Mouse (Mus musculus): Measurements from ENCODE around the gene Elk4. TPM values are rescaled to one million over a fixed set of nuclear protein-coding genes. Genes with fewer than 3 reads are reported as not detected.

Gene Elk4
- polyA plus RNA-seq, 1 experiment from 2014 or later: 19.9 TPM

DNA sequence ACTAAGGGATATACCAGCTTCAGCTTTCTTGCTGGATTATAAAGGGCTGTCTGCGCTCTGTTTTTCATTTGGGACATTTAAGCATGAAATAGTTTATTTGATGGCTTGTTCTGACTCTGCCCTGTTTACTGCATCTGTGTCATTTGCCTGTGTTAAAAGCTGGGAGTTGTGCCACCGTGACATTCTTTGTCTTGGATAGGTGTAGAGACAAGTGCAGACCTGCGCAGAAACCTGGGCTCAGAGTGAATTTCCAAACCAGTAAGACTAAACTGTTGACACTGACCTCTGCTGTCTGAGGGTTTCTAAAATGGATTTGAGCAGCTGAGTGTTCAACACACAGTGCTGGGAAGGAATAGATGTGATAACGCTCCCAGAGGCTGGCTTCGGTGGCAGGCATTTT is 20.6 kb downstream of the Elk4 start:
- no peaks in the 10 kb centered on the region for H3K27me3 ChIP-seq
- no peak overlapping the region for H3K4me3 ChIP-seq
- peaks cover 57% of the 10 kb centered on the region for H3K36me3 ChIP-seq
- ATAC-seq (ENCODE audit: low FRiP score, low read depth): no peak
- H3K4me1 ChIP-seq: no peaks in the 10 kb centered on the region
- no peak overlapping the region for H3K27ac ChIP-seq (replicated peaks)
- 92% methylated on average over 5 of the region's 5 CpGs for WGBS
- H3K9ac ChIP-seq (replicated peaks): no peak overlapping the region
- H3K4me2 ChIP-seq (replicated peaks): no peak overlapping the region
- H3K9me3 ChIP-seq: no peaks in the 10 kb centered on the region

DNA sequence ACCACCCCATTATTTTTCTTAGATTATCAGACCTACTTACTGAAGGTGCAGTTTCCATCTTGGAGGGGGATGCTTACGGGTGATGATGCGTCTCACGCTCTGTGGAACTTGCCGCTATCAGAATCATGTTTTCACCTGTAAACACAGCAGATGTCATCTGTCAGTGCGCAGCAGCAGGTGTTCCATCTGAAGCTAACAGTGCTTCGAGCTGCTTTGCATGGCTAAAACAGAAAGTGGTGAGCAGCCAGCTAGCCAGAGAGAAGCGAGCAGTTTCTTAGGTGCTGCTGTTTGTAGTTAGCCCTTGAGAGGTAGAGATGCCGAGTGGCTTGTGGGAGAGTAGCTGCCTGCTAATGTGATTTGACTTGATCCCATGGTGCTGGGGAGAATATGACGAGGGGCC is 21.0 kb downstream of the Elk4 start:
- 93% methylated on average over 9 of the region's 9 CpGs for WGBS
- H3K9me3 ChIP-seq: no peaks in the 10 kb centered on the region
- no peak overlapping the region for H3K27ac ChIP-seq (replicated peaks)
- no peak overlapping the region for H3K4me2 ChIP-seq (replicated peaks)
- H3K4me3 ChIP-seq: no peak overlapping the region
- no peak overlapping the region for H3K9ac ChIP-seq (replicated peaks)
- H3K4me1 ChIP-seq: no peaks in the 10 kb centered on the region
- H3K27me3 ChIP-seq: no peaks in the 10 kb centered on the region
- no peak for ATAC-seq (ENCODE audit: low FRiP score, low read depth)
- peaks cover 57% of the 10 kb centered on the region for H3K36me3 ChIP-seq

DNA sequence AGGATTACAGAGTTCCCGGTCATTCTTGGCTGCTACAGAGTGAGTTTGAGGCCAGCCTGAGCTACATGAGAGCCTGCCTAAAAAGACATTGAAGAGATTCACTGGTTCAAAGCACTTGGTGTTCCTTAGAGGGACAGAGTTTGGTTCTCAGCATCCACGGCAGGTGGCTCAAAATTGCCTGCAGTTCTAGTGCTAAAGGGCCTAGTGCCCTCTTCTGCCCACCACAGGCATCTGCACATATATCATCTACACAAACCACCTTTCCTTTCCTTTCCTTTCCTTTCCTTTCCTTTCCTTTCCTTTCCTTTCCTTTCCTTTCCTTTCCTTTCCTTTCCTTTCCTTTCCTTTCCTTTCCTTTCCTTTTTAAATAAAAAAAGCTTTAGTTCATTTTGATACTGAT is 23.2 kb downstream of the Elk4 start:
- Histone ChIP-seq H3K9me3 (no peaks in the 10 kb centered on the region), H3K27me3 (no peaks in the 10 kb centered on the region), H3K4me2 (replicated peaks) (no peak overlapping the region), H3K36me3 (peaks cover 50% of the 10 kb centered on the region), H3K9ac (replicated peaks) (no peak overlapping the region), H3K4me3 (no peak overlapping the region), H3K4me1 (no peaks in the 10 kb centered on the region), H3K27ac (replicated peaks) (no peak overlapping the region)
- 62% methylated on average over 2 of the region's 2 CpGs for WGBS
- no peak for ATAC-seq (ENCODE audit: low FRiP score, low read depth)

DNA sequence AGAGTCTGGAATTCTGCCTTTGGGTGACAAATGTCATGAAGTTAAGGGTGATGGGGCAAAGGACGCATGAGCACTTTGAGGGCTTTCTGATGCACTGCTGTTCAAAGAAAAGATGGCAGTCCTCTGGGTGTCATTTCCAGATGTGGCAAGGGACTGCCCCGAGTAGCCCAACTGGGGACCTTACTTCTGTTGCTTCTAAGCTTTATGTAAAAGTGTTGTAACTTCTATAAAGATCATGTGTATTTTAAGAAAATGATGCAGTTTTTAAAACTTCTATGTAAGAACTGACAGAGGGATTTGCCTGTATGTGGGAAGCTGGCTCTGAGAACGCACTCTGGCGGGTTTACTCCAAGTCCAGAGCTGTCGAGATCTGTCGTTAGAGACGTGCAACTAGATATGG is 24.8 kb downstream of the Elk4 start:
- Histone ChIP-seq H3K27me3 (no peaks in the 10 kb centered on the region), H3K9ac (replicated peaks) (no peak overlapping the region), H3K27ac (replicated peaks) (no peak overlapping the region), H3K4me3 (no peak overlapping the region), H3K4me1 (no peaks in the 10 kb centered on the region), H3K9me3 (no peaks in the 10 kb centered on the region), H3K36me3 (peaks cover 38% of the 10 kb centered on the region), H3K4me2 (replicated peaks) (no peak overlapping the region)
- 95% methylated on average over 7 of the region's 7 CpGs for WGBS
- ATAC-seq (ENCODE audit: low FRiP score, low read depth): no peak

DNA sequence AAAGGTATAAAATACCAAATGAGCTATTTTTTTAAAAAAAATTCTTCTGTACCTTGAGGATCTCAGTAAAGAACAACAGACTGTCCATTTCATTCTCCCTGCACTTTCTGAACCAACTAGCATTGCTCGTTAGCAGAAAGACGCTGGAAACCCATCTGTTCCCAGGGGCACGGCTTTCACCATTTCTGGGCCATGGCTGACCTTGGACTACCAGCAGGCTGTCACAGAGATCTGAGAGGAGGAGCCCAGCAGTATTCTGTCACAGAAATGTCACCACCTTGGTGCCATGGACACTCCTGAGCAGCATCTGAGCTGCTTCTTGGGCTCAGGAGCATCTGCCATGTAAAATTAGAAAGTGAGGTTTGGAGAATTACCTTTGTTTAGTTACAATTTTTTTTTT is 30.3 kb downstream of the Elk4 start:
- Histone ChIP-seq H3K36me3 (peaks cover 17% of the 10 kb centered on the region), H3K4me2 (replicated peaks) (no peak overlapping the region), H3K27ac (replicated peaks) (no peak overlapping the region), H3K4me1 (no peaks in the 10 kb centered on the region), H3K9ac (replicated peaks) (no peak overlapping the region), H3K4me3 (no peak overlapping the region), H3K9me3 (no peaks in the 10 kb centered on the region), H3K27me3 (no peaks in the 10 kb centered on the region)
- ATAC-seq (ENCODE audit: low FRiP score, low read depth): no peak
- 84% methylated on average over 3 of the region's 3 CpGs for WGBS

DNA sequence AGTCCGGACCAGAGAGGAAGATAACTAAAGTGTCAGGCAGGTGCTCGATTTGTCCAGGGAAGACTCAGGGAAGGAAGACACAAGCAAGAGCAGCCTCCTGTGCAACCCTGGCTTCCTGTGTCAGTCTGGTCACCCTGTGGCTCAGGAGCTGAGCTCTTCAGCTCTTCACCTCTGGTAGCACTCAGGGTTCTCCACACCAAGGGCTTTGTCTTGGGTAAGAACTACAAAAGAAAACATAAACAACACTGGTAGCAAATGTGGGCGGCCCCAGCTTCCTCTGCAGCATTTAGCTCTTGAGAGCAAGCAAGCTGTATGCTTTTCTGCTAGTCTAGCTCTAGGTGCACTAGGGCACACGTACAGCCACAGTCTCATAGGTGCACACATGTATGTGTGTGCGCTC is 31.3 kb downstream of the Elk4 start:
- no peaks in the 10 kb centered on the region for H3K27me3 ChIP-seq
- H3K4me3 ChIP-seq: no peak overlapping the region
- H3K4me2 ChIP-seq (replicated peaks): no peak overlapping the region
- H3K36me3 ChIP-seq: peaks cover 6% of the 10 kb centered on the region
- H3K4me1 ChIP-seq: no peaks in the 10 kb centered on the region
- no peak for ATAC-seq (ENCODE audit: low FRiP score, low read depth)
- H3K9ac ChIP-seq (replicated peaks): no peak overlapping the region
- no peaks in the 10 kb centered on the region for H3K9me3 ChIP-seq
- WGBS: 87% methylated on average over 5 of the region's 5 CpGs
- H3K27ac ChIP-seq (replicated peaks): no peak overlapping the region

DNA sequence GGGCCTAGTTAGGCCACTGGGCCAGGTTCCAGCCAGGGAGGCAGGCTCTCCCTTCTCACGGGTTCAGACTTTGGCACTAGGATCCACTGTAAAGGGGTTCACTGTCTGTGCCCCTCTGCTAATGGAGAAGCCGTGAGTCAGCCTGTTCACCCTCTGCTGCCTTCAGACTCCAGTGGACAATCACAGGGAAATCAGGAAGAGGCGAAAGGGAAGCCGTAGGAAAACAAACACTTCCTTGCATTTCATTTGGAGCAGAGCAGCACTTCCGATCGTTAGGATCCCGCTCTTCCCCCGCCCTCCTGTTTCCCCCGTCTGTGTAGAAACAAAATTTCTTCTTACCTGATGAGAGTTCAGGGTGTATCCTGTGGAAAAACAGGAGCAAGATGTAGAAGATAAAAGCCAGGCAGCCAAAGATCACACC is 32.8 kb downstream of the Elk4 start:
- no peak overlapping the region for H3K4me2 ChIP-seq (replicated peaks)
- H3K27ac ChIP-seq (replicated peaks): no peak overlapping the region
- no peaks in the 10 kb centered on the region for H3K9me3 ChIP-seq
- H3K4me3 ChIP-seq: no peak overlapping the region
- H3K27me3 ChIP-seq: no peaks in the 10 kb centered on the region
- WGBS: 75% methylated on average over 9 of the region's 9 CpGs
- no peak for ATAC-seq (ENCODE audit: low FRiP score, low read depth)
- no peaks in the 10 kb centered on the region for H3K4me1 ChIP-seq
- no peaks in the 10 kb centered on the region for H3K36me3 ChIP-seq
- H3K9ac ChIP-seq (replicated peaks): no peak overlapping the region

DNA sequence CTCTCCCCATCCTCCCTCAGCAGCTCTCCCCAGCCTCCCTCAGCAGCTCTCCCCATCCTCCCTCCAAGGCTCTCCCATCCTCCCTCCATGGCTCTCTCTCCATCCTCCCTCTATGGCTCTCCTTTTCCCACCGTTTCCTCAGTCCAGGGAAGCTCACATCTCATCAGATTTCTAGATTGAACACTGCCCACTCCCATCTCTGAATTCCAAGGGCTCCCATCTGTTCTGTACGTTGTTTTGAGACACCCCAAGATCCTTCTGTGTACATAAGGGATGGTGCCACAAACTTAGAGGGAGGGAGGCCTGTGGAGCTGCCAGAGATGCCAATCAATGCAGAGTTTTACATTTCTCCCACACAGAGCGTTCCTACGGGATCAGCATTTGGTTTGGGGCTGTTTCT is 36.4 kb downstream of the Elk4 start:
- H3K9me3 ChIP-seq: no peaks in the 10 kb centered on the region
- H3K27ac ChIP-seq (replicated peaks): no peak overlapping the region
- H3K4me1 ChIP-seq: no peaks in the 10 kb centered on the region
- H3K4me3 ChIP-seq: no peak overlapping the region
- H3K9ac ChIP-seq (replicated peaks): no peak overlapping the region
- ATAC-seq (ENCODE audit: low FRiP score, low read depth): no peak
- no peak overlapping the region for H3K4me2 ChIP-seq (replicated peaks)
- no peaks in the 10 kb centered on the region for H3K36me3 ChIP-seq
- H3K27me3 ChIP-seq: no peaks in the 10 kb centered on the region
- WGBS: 81% methylated on average over 4 of the region's 4 CpGs

DNA sequence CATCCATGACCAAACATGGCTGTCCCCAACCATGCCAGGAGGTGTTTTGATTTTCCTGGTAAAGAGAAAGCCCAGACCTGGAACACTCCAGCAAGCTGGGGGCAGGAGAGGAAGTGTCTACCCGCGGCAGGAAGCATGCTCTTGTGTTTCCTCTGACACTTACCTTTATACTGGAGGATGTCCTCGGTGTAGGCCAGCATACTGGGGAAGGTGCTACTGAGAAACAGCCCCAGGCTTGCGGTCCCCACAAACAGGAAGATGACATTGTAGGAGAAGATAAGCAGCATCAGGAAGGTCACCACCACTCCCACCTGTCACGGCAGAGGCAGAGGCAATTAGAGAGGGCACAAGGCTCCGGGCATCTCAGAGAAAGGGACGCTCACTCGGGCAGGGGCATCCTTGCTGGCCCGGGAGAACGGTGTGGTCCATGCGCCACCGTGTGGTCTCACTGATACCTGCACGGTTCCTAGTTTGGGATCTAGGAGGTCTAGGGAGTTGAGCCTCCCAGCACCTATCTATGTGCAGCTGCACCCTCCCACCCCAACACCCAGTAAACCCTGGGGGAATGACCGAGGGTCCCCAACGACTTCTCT is 38.8 kb downstream of the Elk4 start:
- H3K9me3 ChIP-seq: no peaks in the 10 kb centered on the region
- H3K27me3 ChIP-seq: no peaks in the 10 kb centered on the region
- H3K27ac ChIP-seq (replicated peaks): no peak overlapping the region
- H3K36me3 ChIP-seq: no peaks in the 10 kb centered on the region
- WGBS: 23% methylated on average over 15 of the region's 15 CpGs
- ATAC-seq (ENCODE audit: low FRiP score, low read depth): no peak
- no peak overlapping the region for H3K4me2 ChIP-seq (replicated peaks)
- H3K9ac ChIP-seq (replicated peaks): no peak overlapping the region
- no peak overlapping the region for H3K4me3 ChIP-seq
- H3K4me1 ChIP-seq: no peaks in the 10 kb centered on the region

DNA sequence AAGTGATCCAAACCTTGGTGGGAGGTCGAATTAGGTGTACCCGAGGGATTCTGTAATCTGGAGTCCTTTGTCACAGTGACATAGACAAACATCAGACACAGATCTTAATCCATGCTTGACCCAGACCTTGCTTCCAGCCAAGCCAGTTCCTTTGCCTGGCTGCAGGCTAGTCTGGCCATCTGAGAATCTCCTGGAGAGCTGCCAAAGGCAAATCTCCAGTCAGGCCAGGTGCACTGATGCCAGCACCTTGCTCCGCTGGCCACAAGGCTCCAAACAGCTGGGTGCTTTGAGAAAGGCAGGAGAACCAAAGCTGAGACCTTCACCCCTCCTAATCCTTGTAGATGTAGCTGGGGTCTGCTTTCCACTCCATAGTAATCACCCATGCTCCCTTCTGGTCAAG is 44.3 kb downstream of the Elk4 start:
- H3K4me1 ChIP-seq: no peaks in the 10 kb centered on the region
- H3K27ac ChIP-seq (replicated peaks): no peak overlapping the region
- no peak overlapping the region for H3K4me2 ChIP-seq (replicated peaks)
- no peaks in the 10 kb centered on the region for H3K9me3 ChIP-seq
- no peak overlapping the region for H3K4me3 ChIP-seq
- WGBS: 78% methylated on average over 3 of the region's 3 CpGs
- no peaks in the 10 kb centered on the region for H3K27me3 ChIP-seq
- H3K9ac ChIP-seq (replicated peaks): no peak overlapping the region
- no peak for ATAC-seq (ENCODE audit: low FRiP score, low read depth)
- H3K36me3 ChIP-seq: no peaks in the 10 kb centered on the region

DNA sequence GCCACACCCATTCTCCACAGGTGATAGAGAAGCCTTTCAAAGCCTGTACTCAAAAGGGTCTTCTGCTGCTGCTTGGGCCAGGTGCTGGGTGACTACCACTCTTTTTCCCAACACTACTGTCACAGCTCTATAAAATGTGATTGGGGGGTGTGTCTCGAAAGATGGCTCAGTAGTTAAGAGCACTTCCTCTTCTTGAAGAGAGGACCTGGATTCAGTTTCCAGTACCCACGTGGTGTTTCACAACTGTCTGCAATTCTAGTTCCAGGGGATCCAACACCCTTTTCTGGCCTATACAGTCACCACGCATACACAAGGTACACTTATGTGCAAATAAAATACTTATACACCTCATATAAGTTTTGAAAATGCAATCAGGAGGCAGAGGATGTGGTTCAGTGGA is 47.0 kb downstream of the Elk4 start:
- Histone ChIP-seq H3K36me3 (no peaks in the 10 kb centered on the region), H3K27me3 (no peaks in the 10 kb centered on the region), H3K4me2 (replicated peaks) (no peak overlapping the region), H3K27ac (replicated peaks) (no peak overlapping the region), H3K4me1 (no peaks in the 10 kb centered on the region), H3K9ac (replicated peaks) (no peak overlapping the region), H3K9me3 (no peaks in the 10 kb centered on the region), H3K4me3 (no peak overlapping the region)
- WGBS: 88% methylated on average over 3 of the region's 3 CpGs
- no peak for ATAC-seq (ENCODE audit: low FRiP score, low read depth)

DNA sequence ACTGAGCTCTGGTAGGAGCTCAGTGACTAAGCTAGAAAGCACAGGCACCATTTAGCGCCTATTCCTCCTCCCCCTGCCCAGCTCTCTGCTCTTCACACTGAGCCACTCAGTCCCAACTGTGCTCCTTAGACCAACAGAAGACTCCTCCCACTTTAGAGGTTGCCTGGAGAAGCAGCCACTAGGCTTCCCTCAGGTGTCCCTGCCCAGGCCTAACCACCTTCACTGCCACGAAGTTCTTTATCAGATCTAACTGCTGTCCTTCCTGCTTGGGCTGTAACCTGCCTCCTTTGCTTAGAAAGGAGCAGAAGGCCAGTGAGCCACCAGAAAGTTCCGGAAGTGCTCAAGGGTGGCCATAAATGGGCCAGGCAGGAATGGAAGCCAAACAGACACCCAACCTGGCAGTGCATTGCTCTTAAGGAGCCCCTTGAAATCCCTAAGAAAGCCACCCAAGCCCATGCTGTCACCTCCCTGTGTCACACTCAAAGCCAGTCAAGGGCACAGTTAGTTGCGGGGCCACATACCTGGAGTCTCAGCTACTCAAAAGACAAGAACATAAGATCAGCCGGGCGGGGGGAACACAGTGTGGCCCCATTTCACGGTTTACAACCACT is 47.8 kb downstream of the Elk4 start:
- Histone ChIP-seq H3K9ac (replicated peaks) (no peak overlapping the region), H3K9me3 (no peaks in the 10 kb centered on the region), H3K27ac (replicated peaks) (no peak overlapping the region), H3K4me1 (no peaks in the 10 kb centered on the region), H3K36me3 (no peaks in the 10 kb centered on the region), H3K4me2 (replicated peaks) (no peak overlapping the region), H3K27me3 (no peaks in the 10 kb centered on the region), H3K4me3 (no peak overlapping the region)
- no peak for ATAC-seq (ENCODE audit: low FRiP score, low read depth)
- 84% methylated on average over 7 of the region's 7 CpGs for WGBS

DNA sequence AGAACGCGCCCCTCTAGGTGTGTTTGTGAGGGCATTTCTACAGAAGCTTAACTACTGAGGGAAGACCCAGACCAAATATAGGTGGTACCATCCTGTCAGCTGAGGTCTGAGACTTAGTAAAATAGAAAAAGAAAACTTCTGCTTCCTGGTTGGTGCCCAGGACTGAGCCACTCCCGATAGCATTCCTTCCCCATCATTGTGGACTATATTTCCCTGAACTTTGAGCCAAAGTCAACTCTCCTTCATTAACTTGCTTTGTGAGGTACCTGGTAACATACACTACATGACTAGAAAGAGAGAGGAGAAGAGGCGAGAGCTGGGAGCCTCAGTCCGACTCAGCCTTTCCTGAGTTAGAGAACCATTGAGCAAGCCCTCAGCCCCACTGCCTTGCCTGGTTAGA is 51.2 kb downstream of the Elk4 start:
- Histone ChIP-seq H3K4me3 (no peak overlapping the region), H3K9me3 (no peaks in the 10 kb centered on the region), H3K27ac (replicated peaks) (no peak overlapping the region), H3K4me2 (replicated peaks) (no peak overlapping the region), H3K36me3 (no peaks in the 10 kb centered on the region), H3K4me1 (no peaks in the 10 kb centered on the region), H3K9ac (replicated peaks) (no peak overlapping the region), H3K27me3 (no peaks in the 10 kb centered on the region)
- ATAC-seq (ENCODE audit: low FRiP score, low read depth): no peak
- WGBS: 92% methylated on average over 5 of the region's 5 CpGs
